Mouse (Mus musculus) spleen, adult 2 months (tissue): ENCODE measurements around the gene Aldh16a1.

Source experiments
- CTCF ChIP-seq: fragments of 200-500 bp; IDR thresholded peaks from 2 replicates; pipeline ENCODE4 v1.5.1; 2011; ENCODE audit warnings: mild to moderate bottlenecking, inconsistent platforms; ENCODE audit not compliant: insufficient read depth, insufficient read length, insufficient replicate concordance; ENCODE audit errors: extremely low read depth
- POLR2A ChIP-seq: fragments of 200-500 bp; IDR thresholded peaks from 2 replicates; pipeline ENCODE4 v1.6.1; 2011; ENCODE audit warnings: low read depth, low read length, inconsistent platforms

- TF ChIP-seq CTCF (no peak), POLR2A (no peak)
Observed at GRCm38 (mm10) chr7:45193871-45194785, 39.7 kb upstream of the Aldh16a1 start.
